Mouse (Mus musculus) megakaryocyte-erythroid progenitor cell, adult 5-6 weeks (primary cell): ENCODE results near the gene Gm4756. TPM values are rescaled to one million over a fixed set of nuclear protein-coding genes. Genes with fewer than 3 reads are reported as not detected.

ENCODE experiments used
- ATAC-seq: replicated peaks from 2 replicates; pipeline ENCODE4 v1.8.0; 2016; ENCODE audit warnings: mild to moderate bottlenecking, inconsistent platforms; ENCODE audit not compliant: severe bottlenecking, poor library complexity, low FRiP score, low TSS enrichment
- total RNA-seq, 2 experiments: library from RNA; stranded (forward) in 1 of 2; stranded (reverse) in 1 of 2; fragments of 200-1000, 215-1000 nt in 1 of 2; fragments of >200 nt in 1 of 2; fragmentation: Nextera tagmentation in 1 of 2; gene quantifications; 2 replicates each; pipeline ENCODE4 v1.2.3; 2014 to 2017

Gm4756 gene
- total RNA-seq, 2 experiments from 2014 or later: not detected

GRCm38 (mm10) chr12:72535599-72535998, 113.9 kb downstream of the Gm4756 start:
- peak; percentile 7; the same call in 1 of the 2 replicates for ATAC-seq

DNA sequence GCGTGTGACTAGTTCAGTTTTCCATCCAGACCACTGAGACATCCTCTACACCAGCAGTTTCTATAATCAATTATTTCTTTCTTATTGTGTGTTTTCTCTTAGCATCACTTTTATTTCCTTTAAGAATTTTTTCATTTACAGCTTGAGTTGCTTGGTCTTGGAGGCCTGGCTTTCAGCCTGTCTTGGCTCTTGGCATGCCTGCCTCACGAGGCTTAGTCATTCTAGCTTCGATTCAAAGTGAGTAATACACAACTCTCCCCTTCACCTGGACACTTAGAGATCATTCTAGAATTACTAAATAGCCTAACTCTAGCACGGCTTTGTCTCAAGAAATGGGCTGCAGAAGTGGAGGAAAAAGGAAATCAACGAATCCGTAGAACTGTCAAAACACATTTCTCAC, 115.5 kb downstream of the Gm4756 start:
- no peak for ATAC-seq

GRCm38 (mm10) chr12:72532303-72532702, 117.2 kb downstream of the Gm4756 start:
- ATAC-seq: no peak

Other genes with a start within 250 kb of the Gm4756 start
- not detected in 2 replicates for gene Rtn1, start 240.6 kb downstream of the Gm4756 start, total RNA-seq (2014; fragmentation: Nextera tagmentation)
- gene Rtn1, start 240.6 kb downstream of the Gm4756 start, total RNA-seq (2017): not detected in 2 replicates
- gene Lrrc9, start 207.8 kb downstream of the Gm4756 start, total RNA-seq (2014; fragmentation: Nextera tagmentation): 1.3 TPM in 1 of 2 replicates, not detected in the other
- gene Lrrc9, start 207.8 kb downstream of the Gm4756 start, total RNA-seq (2017): not detected in 2 replicates
- gene Pcnx4, start 113.3 kb downstream of the Gm4756 start, total RNA-seq (2014; fragmentation: Nextera tagmentation): 2.3 and 4.4 TPM in 2 replicates
- 2.9 and 4.1 TPM in 2 replicates for gene Pcnx4, start 113.3 kb downstream of the Gm4756 start, total RNA-seq (2017)
- gene Dhrs7, start 15.2 kb upstream of the Gm4756 start, total RNA-seq (2014; fragmentation: Nextera tagmentation): 1.4 and 1.6 TPM in 2 replicates
- 3.1 and 10.7 TPM in 2 replicates for gene Dhrs7, start 15.2 kb upstream of the Gm4756 start, total RNA-seq (2017)
- gene Ppm1a, start 107.8 kb upstream of the Gm4756 start, total RNA-seq (2014; fragmentation: Nextera tagmentation): 69.9 and 88.3 TPM in 2 replicates
- 137 and 152 TPM in 2 replicates for gene Ppm1a, start 107.8 kb upstream of the Gm4756 start, total RNA-seq (2017)